Mouse (Mus musculus) G1E-ER4 (cell line): ENCODE measurements around the gene Cx3cr1. TPM values are rescaled to one million over a fixed set of nuclear protein-coding genes. Genes with fewer than 3 reads are reported as not detected.

Experiments
- GATA1 ChIP-seq: IDR thresholded peaks from one replicate; pipeline ENCODE4 v1.8.0; 2012; ENCODE audit warnings: low read length, inconsistent platforms
- polyA plus RNA-seq: library from polyadenylated mRNA; stranded (reverse); fragments of >175 nt; gene quantifications from 2 replicates; pipeline ENCODE4 v1.2.3, GENCODE M21; 2012

The Cx3cr1 gene
- not detected in 2 replicates for polyA plus RNA-seq

DNA sequence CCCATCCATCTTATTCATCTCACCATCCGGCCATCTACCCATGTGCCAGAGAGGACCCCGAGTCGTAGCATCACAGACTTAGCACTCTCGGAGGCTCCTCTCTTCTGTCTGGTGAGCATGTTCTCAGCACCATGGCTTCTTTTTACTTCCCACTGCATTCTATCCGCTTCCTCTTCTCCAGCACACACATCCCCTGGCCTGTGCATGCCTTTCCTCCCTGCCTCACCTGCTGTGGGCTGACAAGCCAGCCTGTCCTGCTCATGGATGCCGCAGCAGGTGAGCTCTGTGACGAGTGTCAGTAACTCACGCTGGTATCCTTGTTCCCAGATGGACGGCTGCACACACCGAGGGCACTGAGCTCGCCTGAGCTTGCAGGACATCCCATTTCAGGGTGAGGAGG, at the start of gene Cx3cr1:
Gene Cx3cr1, minus strand, starts transcription at position 101 of the 400 bp plus-strand sequence.
- TF ChIP-seq GATA1 = no peak

DNA sequence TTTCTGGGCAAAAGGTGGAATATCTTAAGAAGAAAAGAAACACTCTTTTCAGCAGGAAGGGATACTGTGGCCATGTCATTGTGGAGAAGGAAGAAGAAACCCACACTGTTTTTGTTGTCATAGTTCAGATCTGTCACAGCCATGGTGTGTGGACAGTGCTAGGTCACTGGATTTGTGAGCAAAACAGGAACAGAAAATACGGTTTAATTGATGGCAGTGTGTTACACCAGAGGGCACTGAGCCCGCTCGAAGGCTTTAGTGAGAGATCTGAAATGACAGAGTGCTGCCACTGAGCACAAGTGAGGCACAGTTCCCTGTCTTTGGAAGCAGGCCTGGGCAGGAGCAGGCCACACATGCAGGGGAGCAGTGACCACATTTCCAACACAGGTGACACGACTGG, 48.5 kb upstream of the Cx3cr1 start:
- no peak for TF ChIP-seq GATA1

DNA sequence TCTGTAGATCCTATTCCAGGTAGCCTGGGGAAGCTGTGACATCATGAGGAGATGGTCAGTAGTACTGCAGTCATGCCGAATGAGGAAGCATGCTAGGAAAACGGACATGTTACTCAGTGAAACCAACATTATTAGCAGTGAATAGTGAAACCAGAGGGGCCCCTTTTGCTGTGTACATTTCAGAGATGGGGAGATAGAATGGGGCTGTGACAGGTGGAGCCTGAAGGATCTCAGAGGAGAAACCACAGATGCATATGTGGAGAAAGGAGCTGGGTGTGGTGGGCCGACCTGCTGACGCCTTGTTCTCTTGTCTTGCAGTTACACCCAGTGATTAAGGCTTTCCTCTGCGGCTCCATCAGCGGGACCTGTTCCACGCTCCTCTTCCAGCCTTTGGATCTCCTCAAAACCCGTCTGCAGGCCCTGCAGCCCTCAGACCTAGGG, 46.5 kb upstream of the Cx3cr1 start:
- peak; percentile 68 for TF ChIP-seq GATA1

DNA sequence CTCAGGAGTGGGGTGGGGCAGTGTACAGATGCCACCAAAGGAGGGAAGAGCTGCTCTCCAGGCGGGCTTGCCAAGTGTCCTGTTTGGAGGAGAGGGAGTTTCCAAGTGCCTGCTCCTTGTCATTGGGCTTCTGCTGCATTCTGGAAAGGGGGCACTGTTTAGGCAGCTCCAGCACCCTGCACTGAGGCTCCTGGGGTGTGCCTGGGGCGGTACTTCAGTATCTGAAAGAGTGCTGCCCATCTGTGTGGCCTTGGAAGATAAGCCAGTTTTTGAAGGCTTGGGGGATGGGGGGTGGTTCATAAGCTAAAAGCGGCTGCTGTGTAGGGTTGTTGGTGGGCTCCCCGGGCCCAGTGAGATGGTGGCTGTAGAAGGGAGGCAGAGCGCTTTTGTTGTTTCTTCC, 45.9 kb upstream of the Cx3cr1 start:
- peak; percentile 92 for TF ChIP-seq GATA1

DNA sequence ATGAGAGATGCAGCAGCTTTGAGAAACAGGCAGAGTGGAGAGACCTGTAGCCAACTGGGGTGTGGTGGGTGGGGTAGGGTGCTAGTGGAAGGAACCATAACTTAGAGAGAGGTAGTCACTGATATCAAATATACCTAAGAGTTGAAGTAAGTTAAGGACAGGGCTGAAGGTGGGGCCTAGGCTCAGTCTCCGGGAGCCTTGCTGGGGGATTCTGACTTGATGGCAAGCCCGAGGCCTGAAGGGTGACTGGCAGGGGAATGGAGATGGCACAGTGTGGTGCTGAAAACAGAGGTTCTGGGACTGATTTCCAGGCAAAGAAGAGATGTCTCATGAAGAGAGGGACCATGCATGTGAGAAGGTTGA, 45.1 kb upstream of the Cx3cr1 start:
- TF ChIP-seq GATA1 = no peak

DNA sequence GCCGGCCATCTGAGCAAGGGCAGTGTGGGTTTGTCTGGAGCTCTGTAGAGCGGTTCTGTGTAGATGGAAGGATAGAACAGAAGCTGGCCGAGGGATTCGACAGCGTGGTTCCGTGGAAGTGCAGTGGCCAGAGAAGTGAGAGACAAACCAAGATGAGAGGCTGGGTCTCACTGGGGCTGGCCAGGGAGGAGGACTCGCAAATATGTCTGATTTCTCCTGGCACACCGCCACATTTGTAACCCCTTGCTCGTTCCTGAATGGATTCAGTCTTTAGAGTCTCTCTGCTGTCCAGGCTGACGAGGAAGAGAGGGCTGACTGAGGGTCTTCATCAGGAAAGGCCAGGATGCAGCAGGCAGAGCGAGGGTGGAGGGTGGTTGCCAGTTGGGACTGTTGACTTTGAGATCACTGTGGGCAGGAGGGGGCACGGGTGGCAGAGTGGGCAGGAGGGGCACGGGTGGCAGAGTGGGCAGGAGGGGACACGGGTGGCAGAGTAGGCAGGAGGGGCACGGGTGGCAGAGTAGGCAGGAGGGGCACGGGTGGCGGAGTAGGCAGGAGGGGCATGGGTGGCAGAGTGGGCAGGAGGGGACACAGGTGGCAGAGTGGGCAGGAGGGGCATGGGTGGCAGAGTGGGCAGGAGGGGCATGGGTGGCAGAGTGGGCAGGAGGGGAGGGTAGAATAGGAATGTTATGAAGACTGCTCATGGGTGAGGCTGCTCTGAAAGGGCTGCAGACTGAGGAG, 44.5 kb upstream of the Cx3cr1 start:
- no peak for TF ChIP-seq GATA1

DNA sequence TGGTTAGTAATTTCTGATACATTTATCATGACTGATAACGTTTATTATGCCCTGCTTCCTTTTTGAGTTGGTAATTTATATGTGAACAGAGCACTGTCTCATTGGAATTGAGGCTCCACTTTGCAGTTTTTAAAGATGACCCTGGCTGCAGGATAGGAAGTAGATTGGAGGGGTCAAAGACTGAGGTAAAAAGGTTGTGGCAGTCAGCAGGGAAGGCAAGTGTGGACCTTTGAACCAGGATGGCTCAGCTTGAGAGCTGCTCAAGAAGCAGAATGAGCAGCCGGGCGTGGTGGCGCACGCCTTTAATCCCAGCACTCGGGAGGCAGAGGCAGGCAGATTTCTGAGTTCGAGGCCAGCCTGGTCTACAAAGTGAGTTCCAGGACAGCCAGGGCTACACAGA, 43.8 kb upstream of the Cx3cr1 start:
- TF ChIP-seq GATA1 = no peak

DNA sequence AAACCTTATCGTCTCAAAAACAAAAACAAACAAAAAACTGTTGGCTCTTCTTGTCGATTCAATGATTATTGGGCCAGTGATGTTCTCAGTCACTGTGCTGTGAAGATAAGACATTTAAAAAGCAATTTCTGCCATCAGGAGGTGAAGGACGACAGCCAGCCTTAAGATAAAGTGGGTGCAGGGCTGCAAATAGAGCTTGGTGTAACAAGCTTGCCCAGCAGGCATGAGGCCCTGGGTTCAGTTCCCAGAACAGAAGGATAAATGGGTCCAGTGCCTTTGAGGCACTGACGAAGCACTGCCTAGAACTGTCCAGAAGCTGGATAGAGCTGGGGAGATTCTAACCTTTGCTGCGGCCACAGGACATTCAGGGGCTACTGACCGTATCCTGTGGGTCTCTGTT, 42.8 kb upstream of the Cx3cr1 start:
- TF ChIP-seq GATA1 = peak; percentile 88

DNA sequence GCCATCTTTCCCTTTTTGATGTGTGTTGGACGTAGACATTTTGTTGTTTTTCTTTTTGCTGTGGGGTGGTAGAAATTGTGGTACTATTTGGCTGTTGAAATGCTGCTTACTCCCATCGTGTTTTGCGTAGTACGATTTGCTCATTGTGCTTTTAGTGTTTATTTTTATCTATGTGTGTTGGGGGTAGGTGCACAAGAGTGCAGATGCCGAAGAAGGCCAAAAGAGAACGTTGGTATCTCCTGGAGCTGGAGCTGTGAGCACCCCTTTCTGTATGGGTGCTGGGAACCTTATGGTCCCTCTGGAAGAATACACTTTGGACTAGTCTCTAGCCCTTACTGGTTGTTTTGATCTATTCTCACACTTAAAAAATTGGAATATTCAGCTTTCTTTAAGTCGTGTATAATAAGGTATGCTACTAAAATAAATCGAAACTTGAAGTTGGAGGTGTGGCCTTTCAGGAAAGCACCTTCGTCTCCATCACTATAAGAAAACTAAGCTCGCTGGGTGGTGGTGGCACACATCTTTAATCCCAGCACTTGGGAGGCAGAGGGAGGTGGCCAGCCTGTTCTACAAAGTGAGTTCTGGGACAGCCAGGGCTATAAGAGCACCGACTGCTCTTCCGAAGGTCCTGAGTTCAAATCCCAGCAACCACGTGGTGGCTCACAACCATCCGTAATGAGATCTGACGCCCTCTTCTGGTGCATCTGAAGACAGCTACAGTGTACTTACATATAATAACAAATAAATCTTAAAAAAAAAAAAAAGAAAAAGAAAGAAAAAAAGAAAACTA, 41.7 kb upstream of the Cx3cr1 start:
- no peak for TF ChIP-seq GATA1

DNA sequence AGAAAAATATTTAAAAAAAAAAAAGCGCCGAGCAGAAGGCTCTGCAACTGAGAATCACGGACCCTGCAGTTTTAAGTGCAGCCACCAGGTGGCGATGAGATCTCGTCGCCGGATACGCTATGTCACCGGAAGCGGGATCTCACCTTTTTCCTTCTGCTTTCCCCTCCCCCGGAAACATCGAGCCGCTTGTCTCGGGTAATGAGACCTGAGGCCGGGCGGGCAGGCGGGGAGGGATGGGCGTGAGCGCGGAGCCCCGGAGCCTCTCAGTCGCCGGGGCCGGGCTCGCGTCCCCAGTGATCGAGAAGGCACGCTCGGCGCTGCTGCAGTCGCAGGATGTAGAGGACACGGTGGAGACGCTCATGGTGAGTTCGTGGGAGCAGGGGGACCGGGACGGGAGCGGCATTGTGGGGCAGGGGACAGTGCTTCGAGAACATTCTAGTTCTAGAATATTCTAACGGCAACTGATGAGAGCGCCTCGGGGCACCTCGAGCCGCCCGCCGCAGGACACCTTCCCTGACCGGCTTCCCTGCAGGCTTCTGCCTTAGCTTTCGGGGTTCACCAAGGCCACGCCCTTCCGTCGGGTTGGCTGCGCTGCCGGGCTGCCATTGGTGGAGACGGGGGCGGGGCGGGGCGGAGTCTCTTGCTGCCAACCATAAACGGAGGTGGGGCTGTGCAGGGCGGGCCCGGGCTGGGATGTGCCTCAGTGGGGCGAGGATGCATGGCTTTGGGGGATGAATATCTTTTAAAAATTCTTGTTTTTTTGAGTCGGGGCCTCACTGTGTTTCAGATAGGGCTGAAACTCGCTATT, 40.7 kb upstream of the Cx3cr1 start, which contains the start of gene Slc25a38:
Gene Slc25a38, plus strand, starts transcription at position 164 of the 808 bp plus-strand sequence.
- TF ChIP-seq GATA1 = no peak

DNA sequence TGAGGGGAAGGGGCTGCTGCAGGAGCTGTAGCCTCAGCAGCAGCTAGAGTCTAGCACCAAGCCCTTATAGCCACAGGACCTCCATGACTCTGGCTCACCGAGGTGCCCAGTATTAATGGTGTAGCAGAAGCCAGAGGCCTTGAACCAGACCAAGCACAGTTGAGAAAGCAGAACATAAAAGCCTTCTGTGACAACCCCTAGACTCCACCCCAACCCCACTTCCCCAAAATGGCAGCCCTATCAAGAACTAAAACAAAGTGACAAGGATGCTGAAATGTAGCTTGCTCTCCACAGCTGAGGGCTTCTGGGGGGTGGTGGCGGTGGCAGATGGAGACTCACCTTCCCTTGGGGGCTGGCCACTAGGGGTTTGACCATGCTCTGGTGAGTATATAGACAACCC, 31.5 kb upstream of the Cx3cr1 start:
- TF ChIP-seq GATA1 = no peak

DNA sequence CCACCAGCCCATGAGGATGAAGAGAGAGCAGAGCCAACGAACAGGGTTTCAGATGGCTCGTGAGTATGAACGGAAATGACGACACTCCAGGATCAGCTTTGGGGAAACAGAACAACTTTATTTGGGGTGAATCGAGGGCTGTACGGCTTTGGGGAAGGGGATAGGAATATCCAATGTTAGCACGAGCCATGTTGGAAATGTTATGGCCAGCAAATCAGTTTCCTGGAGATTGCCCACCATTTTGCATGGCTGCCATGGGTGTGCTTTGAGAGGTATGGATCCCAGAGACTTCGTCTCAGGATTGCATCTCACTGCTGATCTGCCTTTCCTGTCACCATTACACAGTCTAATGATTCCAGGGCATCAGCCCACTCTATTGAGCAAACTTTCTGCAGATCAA, 29.6 kb upstream of the Cx3cr1 start:
- no peak for TF ChIP-seq GATA1

DNA sequence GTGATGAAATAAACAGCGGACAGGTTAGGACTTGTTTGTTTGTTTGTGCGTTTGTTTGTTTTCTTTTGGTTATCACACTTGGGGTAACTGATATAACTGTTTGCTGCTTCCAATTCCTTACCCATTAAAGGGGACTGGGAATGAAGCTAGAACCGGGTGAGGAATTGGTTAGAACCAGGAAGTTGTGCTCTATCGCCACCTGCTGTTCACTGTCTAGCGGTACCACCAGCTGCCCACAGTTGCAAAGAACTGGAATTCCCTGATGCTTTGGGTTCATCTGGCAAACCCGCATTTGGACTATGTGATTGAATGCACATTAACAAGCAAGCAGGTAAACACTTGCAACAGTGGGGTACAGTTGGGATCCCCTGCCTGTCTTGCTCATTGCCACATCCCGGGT, 29.0 kb upstream of the Cx3cr1 start:
- no peak for TF ChIP-seq GATA1

DNA sequence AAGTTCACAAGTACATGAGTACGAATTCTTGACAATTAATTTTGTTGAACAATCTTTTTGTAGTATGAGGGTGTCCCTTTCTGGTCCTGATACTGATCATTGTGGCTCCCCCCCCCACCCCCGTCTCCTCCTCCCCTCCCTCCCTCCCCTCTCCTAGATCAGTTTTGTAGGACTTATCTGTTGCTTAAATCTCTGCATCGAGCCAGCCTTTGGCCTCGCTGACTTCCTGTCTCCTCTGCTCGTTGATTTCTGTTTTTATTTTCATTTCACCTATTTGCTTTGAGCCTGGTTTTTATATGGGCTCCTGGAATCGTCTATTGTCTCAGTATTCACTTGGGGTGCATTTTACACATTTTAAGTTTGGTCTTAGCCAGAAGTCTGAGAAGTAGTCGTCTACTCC, 26.2 kb upstream of the Cx3cr1 start:
- no peak for TF ChIP-seq GATA1

DNA sequence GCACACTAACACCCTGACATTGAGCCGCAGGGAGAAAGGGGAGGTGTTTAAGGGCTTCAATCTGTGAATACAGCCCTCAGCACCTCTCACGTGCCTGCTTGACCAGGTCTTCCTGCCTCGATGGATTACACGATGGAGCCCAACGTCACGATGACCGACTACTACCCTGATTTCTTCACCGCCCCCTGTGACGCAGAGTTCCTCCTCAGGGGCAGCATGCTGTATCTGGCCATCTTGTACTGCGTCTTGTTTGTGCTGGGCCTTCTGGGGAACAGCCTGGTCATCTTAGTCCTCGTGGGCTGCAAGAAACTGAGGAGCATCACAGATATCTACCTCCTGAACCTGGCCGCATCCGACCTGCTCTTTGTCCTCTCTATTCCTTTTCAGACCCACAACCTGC, 24.0 kb upstream of the Cx3cr1 start:
- no peak for TF ChIP-seq GATA1

DNA sequence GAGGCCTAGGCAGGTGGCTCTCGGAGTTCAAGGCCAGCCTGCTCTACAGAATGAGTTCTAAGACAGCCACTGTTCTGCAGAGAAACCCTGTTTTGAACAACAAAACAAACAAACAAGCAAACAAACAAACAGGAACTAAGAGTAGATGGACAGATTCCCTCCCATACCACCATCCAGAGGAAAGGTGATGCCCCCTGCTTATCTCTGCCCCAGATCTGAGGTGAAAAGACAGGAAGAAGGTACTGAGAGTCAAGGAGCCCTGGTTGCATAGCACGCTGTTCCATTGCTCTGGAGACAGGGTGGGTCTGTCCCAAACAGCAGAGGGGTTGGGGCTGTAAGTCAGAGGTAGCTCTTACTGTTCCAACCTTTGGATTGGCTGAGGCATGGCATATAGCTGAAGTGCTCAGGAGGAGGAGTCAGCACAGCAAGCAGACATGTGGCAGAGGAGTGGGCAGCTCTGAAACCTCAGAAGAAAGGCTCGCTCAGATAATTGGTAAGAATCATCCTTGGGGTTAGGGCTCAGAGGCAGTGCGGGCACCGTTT, 22.1 kb upstream of the Cx3cr1 start, which contains the start of gene Ccr8:
Gene Ccr8, plus strand, starts transcription at position 419 of the 543 bp plus-strand sequence.
- TF ChIP-seq GATA1 = no peak
